Mouse (Mus musculus): ENCODE data around the gene Dtnb. TPM values are rescaled to one million over a fixed set of nuclear protein-coding genes. Genes with fewer than 3 reads are reported as not detected.

The Dtnb gene
- total RNA-seq, 2 experiments from 2014 or later = 116 to 118 TPM

GRCm38 (mm10) chr12:3776015-3776414 lies 203.8 kb downstream of the Dtnb start:
- DNase-seq = no peak

GRCm38 (mm10) chr12:3777682-3778081 lies 205.5 kb downstream of the Dtnb start:
- DNase-seq = no peak

- no peak for DNase-seq
Measured at GRCm38 (mm10) chr12:3778286-3778685, 206.1 kb downstream of the Dtnb start.

GRCm38 (mm10) chr12:3779639-3780038 lies 207.5 kb downstream of the Dtnb start:
- DNase-seq = no peak

- DNase-seq = peak; percentile 56 to 58
Measured at GRCm38 (mm10) chr12:3780405-3780891, 208.3 kb downstream of the Dtnb start.

- DNase-seq = no peak
Measured at GRCm38 (mm10) chr12:3780931-3781471, 208.8 kb downstream of the Dtnb start.

GRCm38 (mm10) chr12:3781482-3781881 lies 209.3 kb downstream of the Dtnb start:
- DNase-seq = peak; percentile 74 to 77

GRCm38 (mm10) chr12:3783196-3783825 lies 211.1 kb downstream of the Dtnb start:
- DNase-seq = peak; percentile 29 to 37

GRCm38 (mm10) chr12:3784258-3784657 lies 212.1 kb downstream of the Dtnb start:
- DNase-seq = no peak

GRCm38 (mm10) chr12:3784729-3785128 lies 212.5 kb downstream of the Dtnb start:
- no peak for DNase-seq

GRCm38 (mm10) chr12:3787041-3787440 lies 214.9 kb downstream of the Dtnb start:
- no peak for DNase-seq

- no peak for DNase-seq
Measured at GRCm38 (mm10) chr12:3787541-3787940, 215.4 kb downstream of the Dtnb start.

- no peak for DNase-seq
Measured at GRCm38 (mm10) chr12:3788421-3789051, 216.4 kb downstream of the Dtnb start.

- no peak for DNase-seq
Measured at GRCm38 (mm10) chr12:3789626-3790185, 217.5 kb downstream of the Dtnb start.

- peak in 1 of 2 experiments; percentile 24 for DNase-seq
Measured at GRCm38 (mm10) chr12:3791257-3791656, 219.1 kb downstream of the Dtnb start.

GRCm38 (mm10) chr12:3791732-3792131 lies 219.6 kb downstream of the Dtnb start:
- peak; percentile 94 for DNase-seq

- DNase-seq = no peak
Measured at GRCm38 (mm10) chr12:3792248-3792647, 220.1 kb downstream of the Dtnb start.

- no peak for DNase-seq
Measured at GRCm38 (mm10) chr12:3795569-3795968, 223.4 kb downstream of the Dtnb start.

GRCm38 (mm10) chr12:3799551-3799950 lies 227.4 kb downstream of the Dtnb start:
- DNase-seq = no peak

GRCm38 (mm10) chr12:3805852-3806251 lies 233.7 kb downstream of the Dtnb start, which contains the start of gene Dnmt3a:
Dnmt3a (plus strand) TSS chr12:3806007.
- DNase-seq = no peak

- DNase-seq = peak; percentile 60 to 63
Measured at GRCm38 (mm10) chr12:3806271-3806684, 234.1 kb downstream of the Dtnb start.

- peak; percentile 72 to 74 for DNase-seq
Measured at GRCm38 (mm10) chr12:3806703-3807547, 234.7 kb downstream of the Dtnb start.

All from layer of hippocampus, postnatal 36 days (tissue).